Mouse (Mus musculus) E14TG2a.4 (cell line): Measurements from ENCODE around the gene Zfp58.

Source experiments
- CTCF ChIP-seq: conservative IDR thresholded peaks from 2 replicates; pipeline ENCODE4 v1.5.1; 2014; ENCODE audit warnings: low read length
- POU5F1 ChIP-seq: IDR thresholded peaks from 2 replicates; pipeline ENCODE4 v1.6.1; 2014; ENCODE audit warnings: low read length, borderline replicate concordance

DNA sequence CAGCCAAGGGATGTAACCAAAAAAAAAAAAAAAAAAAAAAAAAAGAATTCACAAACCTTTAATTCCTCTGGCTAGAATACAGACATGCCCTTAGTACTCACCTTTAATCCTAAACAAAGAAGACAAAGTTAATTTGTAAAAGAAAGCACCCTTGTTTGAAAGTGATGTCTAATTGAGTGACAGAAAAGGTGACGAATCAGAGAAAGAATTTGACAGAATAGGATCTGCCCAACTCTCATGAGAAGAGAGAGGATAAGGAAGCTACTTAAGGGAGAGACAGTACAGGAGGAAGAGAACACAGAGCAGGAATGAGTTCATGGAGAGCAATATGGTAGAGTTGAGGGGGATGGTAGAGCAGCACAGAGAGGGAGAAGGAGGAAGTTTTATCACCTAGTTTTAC lies 4.7 kb downstream of the Zfp58 start:
- no peak for TF ChIP-seq CTCF
- no peak for TF ChIP-seq POU5F1
